In the genomic region with DNA sequence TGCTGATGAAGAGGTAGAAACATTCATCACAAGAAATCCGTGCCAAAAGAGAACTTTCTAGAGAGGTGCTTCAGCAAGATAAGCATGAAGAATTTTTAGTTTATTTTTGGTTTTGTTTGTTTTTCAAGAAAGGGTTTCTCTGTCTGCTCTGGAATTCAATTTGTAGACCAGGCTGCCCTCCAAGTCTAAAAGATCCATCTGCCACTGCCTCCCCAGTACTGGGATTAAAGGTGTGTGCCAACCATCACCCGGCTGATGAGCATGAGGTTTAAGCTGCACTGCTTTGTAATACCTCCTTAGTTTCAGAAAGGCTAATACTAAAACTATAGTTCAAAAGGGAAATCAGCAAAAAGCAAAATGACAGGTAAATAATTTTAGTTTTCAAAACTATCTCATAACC, we compare ENCODE assay signal across 24 mouse cellular contexts. TPM values are rescaled to one million over a fixed set of nuclear protein-coding genes. Genes with fewer than 3 reads are reported as not detected.
DNase-seq lines count a peak whose midpoint lies in the region; ATAC-seq and TF ChIP-seq lines count a peak whose summit lies in the region.
"Had no signal": no experiment of that assay in that cellular context is flagged by ENCODE, and none has a peak within 500 bp of the region (broad histone marks: within the 10 kb centered on the region; RNA-seq: fewer than 3 reads in every experiment).

No protein-coding gene starts in this region.

- 0 out of 2 replicates have a peak overlapping the region, but pooled peaks have one; percentile 28 for H3K27ac ChIP-seq in layer of hippocampus, adult 2 months
- H3K27ac ChIP-seq: forebrain, embryonic 12.5 days; heart, adult 2 months; kidney, postnatal 0 days; limb, embryonic 13.5 days; lung, embryonic 15.5 days; neural tube, embryonic 12.5 days had no signal

- TF ChIP-seq CTCF in layer of hippocampus, adult 2 months (conservative IDR thresholded peaks at IDR 0.05) = no peak

- DNase-seq in cerebellum, postnatal 4 days (ENCODE audit: low spot score in 2 of 2) = no peak
- DNase-seq in layer of hippocampus, adult 2 months (ENCODE audit: low spot score in 2 of 2) = no peak
- no peak for DNase-seq in layer of hippocampus, postnatal 10 days (ENCODE audit: low spot score in 2 of 2)
- DNase-seq in cerebellum, adult 9-10 months = peak; percentile 73
- peak; percentile 51 to 58 for DNase-seq in cerebellum, postnatal 36 days
- no peak for DNase-seq in right cerebral cortex, postnatal 10 days (ENCODE audit: low spot score in 2 of 2)
- no peak for DNase-seq in testis, postnatal 10 days (ENCODE audit: low spot score)
- DNase-seq: adrenal gland, adult 2 months; adrenal gland, postnatal 36 days; forebrain, postnatal 0 days; heart, adult 2 months; heart, postnatal 4 days; kidney, postnatal 4 days; right cerebral cortex, postnatal 14 days had no signal

- peak; percentile 61; the same call in 1 of the 2 replicates for ATAC-seq in cerebellum, adult (ENCODE audit: insufficient number of reproducible peaks, low FRiP score, low TSS enrichment)
- ATAC-seq: activated CD4-positive, CD25-positive, alpha-beta regulatory T cell, adult 4 months; forebrain, postnatal 0 days; midbrain, embryonic 16.5 days had no signal

- no peak overlapping the region for H3K4me3 ChIP-seq in layer of hippocampus, adult 2 months
- H3K4me3 ChIP-seq: erythroblast, embryonic 14.5 days; forebrain, embryonic 12.5 days; heart, adult 2 months; heart, embryonic 12.5 days; limb, embryonic 13.5 days; lung, embryonic 15.5 days; neural tube, embryonic 12.5 days had no signal

RNA-seq across cellular contexts. Expression of a gene that starts 35.0 kb away (rescaled TPM):
- 10 to 100 TPM; 31.2 to 34.0 TPM for total RNA-seq in layer of hippocampus, adult 2 months (2021)
- 10 to 100 TPM; 41.5 to 42.3 TPM for total RNA-seq in layer of hippocampus, postnatal 10 days (2021)

Comparison
In these comparisons a context has a peak if more than half of its experiments do, and no peak if none do; other contexts are left out.
1. DNase-seq: peak in cerebellum, adult 9-10 months (single experiment) and cerebellum, postnatal 36 days (2 of 2); none in cerebellum, postnatal 4 days (0 of 2), layer of hippocampus, adult 2 months (0 of 2), layer of hippocampus, postnatal 10 days (0 of 2), right cerebral cortex, postnatal 10 days (0 of 2) and testis, postnatal 10 days (single experiment).